Mouse (Mus musculus) cerebellum, adult 2 months (tissue): ENCODE results near the gene Chchd1.

Experiments used
- CTCF ChIP-seq: fragments of 200-500 bp; IDR thresholded peaks from 2 replicates; pipeline ENCODE4 v1.5.1; 2011; ENCODE audit warnings: low read depth, mild to moderate bottlenecking, control low read depth, low read length, moderate library complexity, borderline replicate concordance; ENCODE audit not compliant: insufficient read depth
- POLR2A ChIP-seq: fragments of 200-500 bp; IDR thresholded peaks from 2 replicates; pipeline ENCODE4 v1.6.1; 2011; ENCODE audit warnings: low read length, control low read depth, borderline replicate concordance; ENCODE audit not compliant: insufficient read depth

GRCm38 (mm10) chr14:20700362-20700761, 2.4 kb upstream of the Chchd1 start:
- TF ChIP-seq CTCF (no peak), POLR2A (no peak)
